Mouse (Mus musculus) testis, adult 2 months (tissue): Measurements from ENCODE around the gene Zbtb16.

Experiments
- CTCF ChIP-seq: fragments of 200-500 bp; IDR thresholded peaks from 2 replicates; pipeline ENCODE4 v1.5.1; 2012; ENCODE audit warnings: low read depth, mild to moderate bottlenecking, inconsistent platforms, low read length, moderate library complexity; ENCODE audit not compliant: control insufficient read depth, insufficient read depth, insufficient replicate concordance
- POLR2A ChIP-seq: fragments of 200-500 bp; IDR thresholded peaks from 2 replicates; pipeline ENCODE4 v1.6.1; 2012; ENCODE audit warnings: low read depth, mild to moderate bottlenecking, inconsistent platforms, low read length, moderate library complexity; ENCODE audit not compliant: control insufficient read depth

DNA sequence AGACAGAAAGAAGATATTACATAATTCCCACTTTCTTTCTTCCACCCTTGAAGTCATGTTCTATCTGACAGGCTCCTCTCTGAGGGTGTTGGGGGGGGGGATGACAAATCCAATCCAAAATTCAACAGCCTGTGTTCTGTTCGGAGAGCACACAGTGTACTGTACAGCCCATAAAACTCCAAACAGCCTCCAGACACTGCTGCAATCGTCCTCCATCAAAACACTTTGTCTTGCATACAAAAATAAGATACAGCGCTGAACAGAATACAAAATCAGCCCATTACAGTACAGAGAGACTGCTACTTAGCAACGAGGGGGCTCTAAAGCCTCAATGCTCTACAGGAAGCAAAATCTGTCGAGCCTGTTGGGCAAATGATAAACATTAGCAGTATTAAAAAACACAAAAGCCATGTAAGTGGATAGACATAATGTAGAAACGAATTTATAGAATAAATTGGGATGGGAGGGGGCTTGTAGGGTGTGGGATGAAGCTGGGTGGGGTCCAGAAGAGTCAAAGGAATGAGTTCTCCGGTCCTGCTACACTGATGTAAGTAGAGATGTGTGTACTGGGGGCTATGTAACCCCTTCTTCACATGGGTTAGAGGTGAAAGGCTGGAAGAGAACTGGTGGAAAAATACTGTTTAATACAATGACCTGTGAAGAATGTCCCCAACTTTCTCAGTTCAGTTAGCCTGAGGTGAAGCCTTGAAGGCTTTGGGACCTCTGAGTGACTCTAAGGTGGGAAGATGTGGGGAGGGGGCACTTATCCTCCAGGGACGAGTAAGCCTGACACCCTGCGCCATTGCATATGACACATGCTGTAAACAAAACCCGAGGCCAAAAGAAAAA lies 99.4 kb downstream of the Zbtb16 start:
- no peak for TF ChIP-seq POLR2A
- no peak for TF ChIP-seq CTCF
